Mouse (Mus musculus): ENCODE measurements around the gene Fsd1l. TPM values are rescaled to one million over a fixed set of nuclear protein-coding genes. Genes with fewer than 3 reads are reported as not detected.

Fsd1l gene
- 7.5 and 9.2 TPM in 2 replicates for polyA plus RNA-seq (2011; ENCODE audit: insufficient read depth, insufficient read length, low read depth, missing spikeins)

DNA sequence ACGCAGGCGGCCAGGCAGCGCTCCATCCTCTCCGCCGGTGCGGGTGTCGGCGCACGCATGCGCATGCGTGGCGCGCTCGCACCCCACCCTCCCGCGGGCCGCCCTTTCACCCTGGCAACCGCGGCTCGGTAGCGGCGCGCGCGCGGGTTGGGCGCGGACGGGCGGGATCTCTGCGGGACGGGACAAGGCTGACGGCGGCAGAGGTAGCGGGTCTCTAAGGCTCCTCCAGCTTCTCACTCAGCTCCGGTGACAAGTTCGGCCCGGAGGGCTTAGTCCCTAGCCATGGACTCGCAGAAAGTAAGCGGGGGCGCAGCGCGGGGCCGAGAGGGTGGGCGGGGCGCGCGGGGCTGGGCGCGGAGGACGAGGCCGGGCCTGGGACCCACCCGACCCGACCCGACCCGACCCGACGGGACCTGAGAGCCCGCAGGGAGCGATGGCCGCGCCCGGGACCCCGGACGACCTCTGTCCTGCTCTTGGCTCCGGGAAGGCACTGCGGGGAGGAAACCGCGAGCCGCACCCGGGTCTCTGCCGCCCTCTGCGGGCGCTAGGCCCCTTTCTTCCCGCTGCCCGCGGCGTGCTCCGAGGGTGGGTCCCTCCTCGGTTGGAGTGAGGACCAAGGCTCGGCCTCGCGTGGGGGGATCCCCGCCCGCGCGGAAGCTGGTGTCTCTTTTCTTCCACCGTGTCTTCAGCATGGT is at the start of gene Fsd1l:
Fsd1l (plus strand) TSS at position 156 of the 695 bp plus-strand sequence.
- H3K27me3 ChIP-seq (ENCODE audit: control insufficient read depth, insufficient read depth, low read length, poor library complexity, severe bottlenecking), result no peaks in the 10 kb centered on the region
- no peak within 1 kb of the TSS for H3K27ac ChIP-seq (ENCODE audit: insufficient read depth, low read length)
- no peaks in the 10 kb centered on the region for H3K36me3 ChIP-seq (ENCODE audit: control insufficient read depth, insufficient read depth, low read length, poor library complexity, severe bottlenecking)
- H3K4me1 ChIP-seq (ENCODE audit: control insufficient read depth, insufficient read depth, low read length), result no peaks in the 10 kb centered on the region
- H3K9me3 ChIP-seq (replicated peaks; ENCODE audit: control insufficient read depth, insufficient read depth, low read length, poor library complexity, severe bottlenecking), result no peaks in the 10 kb centered on the region
- peak within 1 kb of the TSS; percentile 91 for H3K9ac ChIP-seq (ENCODE audit: low read depth, poor library complexity, severe bottlenecking)
- no peak for TF ChIP-seq CTCF (IDR thresholded peaks at IDR 0.05; ENCODE audit: low read depth, low read length)
- TF ChIP-seq POLR2A (IDR thresholded peaks at IDR 0.05; ENCODE audit: insufficient read depth, low read length), result peak; percentile 22
- TF ChIP-seq EP300 (IDR thresholded peaks at IDR 0.05; ENCODE audit: insufficient read depth, low read depth, low read length), result no peak
- H3K4me3 ChIP-seq (ENCODE audit: low read depth, low read length), result peak within 1 kb of the TSS; percentile 75

GRCm38 (mm10) chr4:53587676-53588075 is 43.6 kb upstream of the Fsd1l start:
- no peaks in the 10 kb centered on the region for H3K4me1 ChIP-seq (ENCODE audit: control insufficient read depth, insufficient read depth, low read length)
- no peak for TF ChIP-seq EP300 (IDR thresholded peaks at IDR 0.05; ENCODE audit: insufficient read depth, low read depth, low read length)
- no peak for TF ChIP-seq CTCF (IDR thresholded peaks at IDR 0.05; ENCODE audit: low read depth, low read length)
- TF ChIP-seq POLR2A (IDR thresholded peaks at IDR 0.05; ENCODE audit: insufficient read depth, low read length), result no peak
- no peak overlapping the region for H3K9ac ChIP-seq (ENCODE audit: low read depth, poor library complexity, severe bottlenecking)
- no peaks in the 10 kb centered on the region for H3K36me3 ChIP-seq (ENCODE audit: control insufficient read depth, insufficient read depth, low read length, poor library complexity, severe bottlenecking)
- no peaks in the 10 kb centered on the region for H3K27me3 ChIP-seq (ENCODE audit: control insufficient read depth, insufficient read depth, low read length, poor library complexity, severe bottlenecking)
- no peak overlapping the region for H3K4me3 ChIP-seq (ENCODE audit: low read depth, low read length)
- H3K27ac ChIP-seq (ENCODE audit: insufficient read depth, low read length), result no peak overlapping the region
- H3K9me3 ChIP-seq (replicated peaks; ENCODE audit: control insufficient read depth, insufficient read depth, low read length, poor library complexity, severe bottlenecking), result no peaks in the 10 kb centered on the region

DNA sequence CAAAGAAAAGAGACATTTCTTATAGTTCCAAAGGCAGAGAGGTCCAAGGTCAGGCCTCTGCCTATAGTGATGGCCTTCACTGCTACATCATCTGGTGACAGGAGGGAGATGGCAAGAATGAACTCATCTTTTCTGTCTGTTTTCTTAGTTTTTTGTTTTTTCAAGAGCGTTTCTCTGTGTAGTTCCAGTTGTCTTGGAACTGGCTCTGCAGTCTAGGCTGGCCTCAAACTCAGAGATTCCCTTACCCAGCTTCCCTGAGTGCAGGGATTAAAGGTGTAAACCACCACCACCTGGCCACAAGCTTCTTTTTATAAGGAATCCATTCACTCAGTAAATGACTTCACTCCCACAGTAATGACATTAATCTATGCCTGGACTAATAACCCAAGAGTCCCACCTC is 42.3 kb upstream of the Fsd1l start:
- H3K4me1 ChIP-seq (ENCODE audit: control insufficient read depth, insufficient read depth, low read length), result no peaks in the 10 kb centered on the region
- no peaks in the 10 kb centered on the region for H3K9me3 ChIP-seq (replicated peaks; ENCODE audit: control insufficient read depth, insufficient read depth, low read length, poor library complexity, severe bottlenecking)
- H3K27me3 ChIP-seq (ENCODE audit: control insufficient read depth, insufficient read depth, low read length, poor library complexity, severe bottlenecking), result no peaks in the 10 kb centered on the region
- H3K4me3 ChIP-seq (ENCODE audit: low read depth, low read length), result no peak overlapping the region
- no peak overlapping the region for H3K9ac ChIP-seq (ENCODE audit: low read depth, poor library complexity, severe bottlenecking)
- TF ChIP-seq POLR2A (IDR thresholded peaks at IDR 0.05; ENCODE audit: insufficient read depth, low read length) (no peak), CTCF (IDR thresholded peaks at IDR 0.05; ENCODE audit: low read depth, low read length) (no peak), EP300 (IDR thresholded peaks at IDR 0.05; ENCODE audit: insufficient read depth, low read depth, low read length) (no peak)
- no peaks in the 10 kb centered on the region for H3K36me3 ChIP-seq (ENCODE audit: control insufficient read depth, insufficient read depth, low read length, poor library complexity, severe bottlenecking)
- no peak overlapping the region for H3K27ac ChIP-seq (ENCODE audit: insufficient read depth, low read length)

GRCm38 (mm10) chr4:53589466-53589865 is 41.8 kb upstream of the Fsd1l start:
- H3K9ac ChIP-seq (ENCODE audit: low read depth, poor library complexity, severe bottlenecking), result no peak overlapping the region

DNA sequence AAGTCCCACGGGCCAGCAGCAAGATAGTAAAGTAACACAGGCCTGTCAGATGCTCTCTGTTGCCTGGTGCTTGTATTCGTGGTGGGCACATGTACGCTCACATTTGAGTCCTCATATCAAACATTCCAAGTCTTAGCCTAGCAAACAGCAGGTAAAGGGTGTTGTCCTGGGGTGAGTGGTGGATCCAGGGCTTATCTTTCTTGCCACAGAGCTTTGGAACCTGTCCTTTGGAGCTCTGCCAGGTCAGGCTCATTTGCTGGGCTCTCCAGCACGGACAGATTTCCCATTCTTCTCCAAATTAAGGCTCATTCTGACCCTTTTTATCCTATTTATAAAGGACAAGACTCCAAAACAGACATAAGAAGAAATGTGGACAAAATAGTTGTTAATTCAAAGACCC is 41.1 kb upstream of the Fsd1l start:
- Histone ChIP-seq H3K27ac (ENCODE audit: insufficient read depth, low read length) (no peak overlapping the region), H3K9me3 (replicated peaks; ENCODE audit: control insufficient read depth, insufficient read depth, low read length, poor library complexity, severe bottlenecking) (no peaks in the 10 kb centered on the region), H3K36me3 (ENCODE audit: control insufficient read depth, insufficient read depth, low read length, poor library complexity, severe bottlenecking) (no peaks in the 10 kb centered on the region), H3K9ac (ENCODE audit: low read depth, poor library complexity, severe bottlenecking) (no peak overlapping the region), H3K27me3 (ENCODE audit: control insufficient read depth, insufficient read depth, low read length, poor library complexity, severe bottlenecking) (no peaks in the 10 kb centered on the region), H3K4me1 (ENCODE audit: control insufficient read depth, insufficient read depth, low read length) (no peaks in the 10 kb centered on the region), H3K4me3 (ENCODE audit: low read depth, low read length) (no peak overlapping the region)
- TF ChIP-seq CTCF (IDR thresholded peaks at IDR 0.05; ENCODE audit: low read depth, low read length) (no peak), POLR2A (IDR thresholded peaks at IDR 0.05; ENCODE audit: insufficient read depth, low read length) (no peak)

More at GRCm38 (mm10) chr4:53589466-53589865, 41.8 kb upstream of the Fsd1l start:
- no peak for TF ChIP-seq EP300 (IDR thresholded peaks at IDR 0.05; ENCODE audit: insufficient read depth, low read depth, low read length)
- TF ChIP-seq POLR2A (IDR thresholded peaks at IDR 0.05; ENCODE audit: insufficient read depth, low read length), result no peak
- no peak for TF ChIP-seq CTCF (IDR thresholded peaks at IDR 0.05; ENCODE audit: low read depth, low read length)
- Histone ChIP-seq H3K27ac (ENCODE audit: insufficient read depth, low read length) (no peak overlapping the region), H3K36me3 (ENCODE audit: control insufficient read depth, insufficient read depth, low read length, poor library complexity, severe bottlenecking) (no peaks in the 10 kb centered on the region), H3K4me3 (ENCODE audit: low read depth, low read length) (no peak overlapping the region), H3K27me3 (ENCODE audit: control insufficient read depth, insufficient read depth, low read length, poor library complexity, severe bottlenecking) (no peaks in the 10 kb centered on the region), H3K4me1 (ENCODE audit: control insufficient read depth, insufficient read depth, low read length) (no peaks in the 10 kb centered on the region), H3K9me3 (replicated peaks; ENCODE audit: control insufficient read depth, insufficient read depth, low read length, poor library complexity, severe bottlenecking) (no peaks in the 10 kb centered on the region)

DNA sequence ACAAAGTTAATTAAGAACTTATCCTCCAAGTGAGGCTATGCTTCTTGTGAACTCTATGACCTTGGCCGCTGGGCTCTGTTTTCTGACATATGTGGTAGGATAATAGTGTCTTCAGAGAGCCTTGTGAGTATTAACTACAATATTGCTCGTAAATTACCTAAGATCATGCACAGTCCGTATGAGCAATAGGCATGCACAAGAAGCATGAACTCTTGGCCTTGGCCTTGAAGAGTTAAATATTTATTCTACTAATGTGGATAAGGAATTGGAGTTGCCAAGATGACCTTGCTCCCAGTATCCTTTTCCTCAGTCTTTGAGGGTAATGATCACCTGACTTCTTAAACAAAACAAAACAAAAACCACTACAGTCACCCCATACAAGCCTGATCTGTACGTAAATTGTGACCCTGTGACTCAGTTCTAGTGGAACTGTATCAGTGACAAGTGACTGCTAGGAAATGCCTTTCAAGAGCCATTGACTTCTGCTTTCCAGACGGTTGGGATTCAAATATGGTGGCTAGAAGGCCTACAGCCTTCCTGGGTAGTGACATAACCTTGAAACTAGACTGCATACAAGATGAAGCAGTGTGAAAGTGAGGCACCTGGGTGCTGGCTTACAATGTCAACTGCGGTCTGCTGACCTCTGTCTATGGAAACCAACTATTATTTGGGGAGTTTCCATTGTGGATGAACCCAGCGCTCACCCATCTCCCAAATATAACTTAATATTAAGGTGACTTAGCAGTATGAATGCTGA is 40.4 kb upstream of the Fsd1l start:
- H3K9ac ChIP-seq (ENCODE audit: low read depth, poor library complexity, severe bottlenecking), result no peak overlapping the region
- no peak overlapping the region for H3K27ac ChIP-seq (ENCODE audit: insufficient read depth, low read length)
- TF ChIP-seq EP300 (IDR thresholded peaks at IDR 0.05; ENCODE audit: insufficient read depth, low read depth, low read length) (no peak), POLR2A (IDR thresholded peaks at IDR 0.05; ENCODE audit: insufficient read depth, low read length) (no peak), CTCF (IDR thresholded peaks at IDR 0.05; ENCODE audit: low read depth, low read length) (no peak)
- no peaks in the 10 kb centered on the region for H3K4me1 ChIP-seq (ENCODE audit: control insufficient read depth, insufficient read depth, low read length)
- H3K27me3 ChIP-seq (ENCODE audit: control insufficient read depth, insufficient read depth, low read length, poor library complexity, severe bottlenecking), result no peaks in the 10 kb centered on the region
- no peaks in the 10 kb centered on the region for H3K9me3 ChIP-seq (replicated peaks; ENCODE audit: control insufficient read depth, insufficient read depth, low read length, poor library complexity, severe bottlenecking)
- no peak overlapping the region for H3K4me3 ChIP-seq (ENCODE audit: low read depth, low read length)
- H3K36me3 ChIP-seq (ENCODE audit: control insufficient read depth, insufficient read depth, low read length, poor library complexity, severe bottlenecking), result no peaks in the 10 kb centered on the region
